Mouse (Mus musculus): ENCODE data around the gene Wscd1.

GRCm38 (mm10) chr11:71775056-71775455 is 25.3 kb downstream of the Wscd1 start:
- TF ChIP-seq CTCF (IDR thresholded peaks at IDR 0.05; ENCODE audit: borderline replicate concordance, insufficient read depth, low read depth, low read length) (no peak), POLR2A (IDR thresholded peaks at IDR 0.05; ENCODE audit: borderline replicate concordance, insufficient read depth, low read length) (no peak)
